10 mouse cellular contexts compared by ENCODE assay signal in genomic region chr3:103421275-103421621, GRCm38 (mm10).
DNase-seq lines count a peak whose midpoint lies in the region; ATAC-seq and TF ChIP-seq lines count a peak whose summit lies in the region.
"Had no signal": no experiment of that assay in that cellular context is flagged by ENCODE, and none has a peak within 500 bp of the region (broad histone marks: within the 10 kb centered on the region; RNA-seq: fewer than 3 reads in every experiment).

No protein-coding gene starts in this region.

- H3K36me3 ChIP-seq in stomach, embryonic 14.5 days (ENCODE audit: control insufficient read depth, insufficient read depth, low read length): no peaks in the 10 kb centered on the region
- no peaks in the 10 kb centered on the region for H3K36me3 ChIP-seq in stomach, postnatal 0 days (ENCODE audit: control insufficient read depth, insufficient read depth, low read length)
- H3K36me3 ChIP-seq in stomach, embryonic 16.5 days (ENCODE audit: control insufficient read depth, insufficient read depth, low read length): no peaks in the 10 kb centered on the region

- 45% methylated on average over 9 of the region's 9 CpGs for WGBS in stomach, embryonic 14.5 days
- WGBS in stomach, postnatal 0 days: 36% methylated on average over 9 of the region's 9 CpGs
- 40% methylated on average over 9 of the region's 9 CpGs for WGBS in stomach, embryonic 16.5 days

- peaks cover 22% of the 10 kb centered on the region; the same call in 1 of the 2 replicates for H3K4me1 ChIP-seq in stomach, embryonic 14.5 days (ENCODE audit: control insufficient read depth, insufficient read depth, low read length)
- 0 out of 2 replicates have a peak, but pooled peaks cover 5% of the 10 kb centered on the region for H3K4me1 ChIP-seq in stomach, postnatal 0 days (replicated peaks; ENCODE audit: control insufficient read depth, insufficient read depth)
- peaks cover 17% of the 10 kb centered on the region for H3K4me1 ChIP-seq in stomach, embryonic 16.5 days (ENCODE audit: control insufficient read depth, insufficient read depth, low read length)

- ATAC-seq in stomach, embryonic 14.5 days (ENCODE audit: insufficient number of reproducible peaks, insufficient read depth, low FRiP score, low read depth): no peak
- no peak for ATAC-seq in stomach, postnatal 0 days (ENCODE audit: low FRiP score, low TSS enrichment)
- ATAC-seq in stomach, embryonic 16.5 days (ENCODE audit: insufficient read depth, low FRiP score): no peak
- ATAC-seq: activated CD4-positive, CD25-positive, alpha-beta regulatory T cell, adult 4 months had no signal

- no peak for TF ChIP-seq EP300 in stomach, postnatal 0 days (optimal IDR thresholded peaks at IDR 0.05)

- no peaks in the 10 kb centered on the region for H3K9me3 ChIP-seq in stomach, embryonic 14.5 days (ENCODE audit: control insufficient read depth, low read depth, low read length)
- no peaks in the 10 kb centered on the region for H3K9me3 ChIP-seq in stomach, postnatal 0 days (ENCODE audit: control insufficient read depth, low read length)
- no peaks in the 10 kb centered on the region for H3K9me3 ChIP-seq in stomach, embryonic 16.5 days (replicated peaks; ENCODE audit: control insufficient read depth, low read length)

- H3K27ac ChIP-seq in stomach, embryonic 14.5 days (ENCODE audit: low read length): peak overlapping the region; percentile 83
- H3K27ac ChIP-seq in stomach, postnatal 0 days (replicated peaks): no peak overlapping the region; the same call in 1 of the 2 replicates
- H3K27ac ChIP-seq in stomach, embryonic 16.5 days (ENCODE audit: low read length): 0 out of 2 replicates have a peak overlapping the region, but pooled peaks have one; percentile 83

- no peak overlapping the region for H3K4me2 ChIP-seq in stomach, embryonic 14.5 days (replicated peaks; ENCODE audit: low read depth, low read length)
- no peak overlapping the region for H3K4me2 ChIP-seq in stomach, postnatal 0 days (replicated peaks; ENCODE audit: low read depth)
- no peak overlapping the region for H3K4me2 ChIP-seq in stomach, embryonic 16.5 days (ENCODE audit: low read depth, low read length)

- peak; percentile 51 for DNase-seq in embryo, embryonic 11 days
- no peak for DNase-seq in embryo, embryonic 9.5 days (ENCODE audit: extremely low spot score)
- DNase-seq in stomach, postnatal 0 days (ENCODE audit: low spot score): no peak
- DNase-seq in kidney, postnatal 4 days: peak; percentile 85 to 89
- DNase-seq in heart, postnatal 4 days: no peak
- no peak for DNase-seq in right cerebral cortex, postnatal 36 days (ENCODE audit: low spot score in 2 of 2)
- DNase-seq: cerebellum, postnatal 36 days had no signal

- no peak overlapping the region for H3K9ac ChIP-seq in stomach, embryonic 14.5 days (replicated peaks; ENCODE audit: low read depth, low read length)
- H3K9ac ChIP-seq in stomach, postnatal 0 days (ENCODE audit: low read length): no peak overlapping the region
- H3K9ac ChIP-seq in stomach, embryonic 16.5 days (ENCODE audit: low read length): no peak overlapping the region

- H3K4me3 ChIP-seq in stomach, embryonic 14.5 days (ENCODE audit: low read depth, low read length): no peak overlapping the region
- H3K4me3 ChIP-seq in stomach, postnatal 0 days (ENCODE audit: low read depth, low read length): no peak overlapping the region
- H3K4me3 ChIP-seq in stomach, embryonic 16.5 days (replicated peaks; ENCODE audit: low read length): no peak overlapping the region

- H3K27me3 ChIP-seq in stomach, embryonic 14.5 days (ENCODE audit: control insufficient read depth, insufficient read depth, low read length): no peaks in the 10 kb centered on the region
- no peaks in the 10 kb centered on the region for H3K27me3 ChIP-seq in stomach, postnatal 0 days (ENCODE audit: control insufficient read depth, insufficient read depth, low read length)
- no peaks in the 10 kb centered on the region for H3K27me3 ChIP-seq in stomach, embryonic 16.5 days (ENCODE audit: control insufficient read depth, insufficient read depth, low read length)

- no peak for TF ChIP-seq CTCF in stomach, postnatal 0 days (IDR thresholded peaks at IDR 0.05; ENCODE audit: low read depth)

Comparison
In these comparisons a context has a peak if more than half of its experiments do, and no peak if none do; other contexts are left out.
1. DNase-seq: peak in embryo, embryonic 11 days (single experiment) and kidney, postnatal 4 days (2 of 2); none in embryo, embryonic 9.5 days (single experiment), stomach, postnatal 0 days (single experiment), heart, postnatal 4 days (single experiment) and right cerebral cortex, postnatal 36 days (0 of 2).